Mouse (Mus musculus) Muller cell, postnatal 12 days (primary cell): ENCODE data around the gene Slc2a4.
"Not testable (repeated sequence)": the region's sequence is repeated elsewhere in the genome, so short reads cannot be mapped to it uniquely, and the experiment has no call there.

Experiments used
- DNase-seq: peaks from one replicate; pipeline ENCODE4 v3.0.0-alpha.2; 2015; ENCODE audit errors: inconsistent ontology term

The Slc2a4 gene

DNA sequence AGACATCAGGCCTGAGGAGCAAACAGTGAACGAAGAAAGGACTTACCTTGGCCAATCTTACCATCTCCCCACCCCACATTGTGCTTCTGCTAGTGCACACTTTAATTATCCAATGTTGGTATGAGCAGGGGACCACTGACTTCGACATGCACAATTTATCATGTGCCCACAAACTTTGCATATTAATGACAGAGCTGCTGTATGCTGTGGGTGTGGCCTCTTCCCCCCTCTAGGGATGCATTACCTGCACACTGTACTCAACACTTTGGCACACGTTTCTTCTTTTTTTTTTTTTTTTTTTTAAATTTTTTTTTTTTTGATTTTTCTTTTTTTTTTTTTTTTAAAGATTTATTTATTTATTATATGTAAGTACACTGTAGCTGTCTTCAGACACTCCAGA, 22.8 kb upstream of the Slc2a4 start:
- DNase-seq = no peak

DNA sequence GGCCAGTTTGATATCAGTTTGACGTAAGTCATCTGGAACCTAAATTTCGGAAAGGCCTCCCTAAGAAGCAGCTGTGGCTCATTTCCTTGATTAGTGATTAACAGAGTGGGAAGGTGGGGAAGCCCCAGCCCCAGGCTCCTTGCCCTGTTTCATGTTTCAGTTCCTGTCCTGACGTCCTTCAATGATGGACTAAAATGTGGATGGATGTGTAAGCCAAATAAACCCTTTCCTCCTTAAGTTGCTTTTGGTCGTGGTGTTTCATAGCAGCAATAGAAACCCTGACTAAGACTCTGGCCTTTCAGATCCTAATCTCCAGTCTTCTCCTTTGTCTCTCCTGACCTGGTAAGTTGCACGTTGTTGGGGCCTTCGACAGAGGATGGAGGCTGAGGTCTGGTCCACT, 22.2 kb upstream of the Slc2a4 start:
- no peak for DNase-seq

DNA sequence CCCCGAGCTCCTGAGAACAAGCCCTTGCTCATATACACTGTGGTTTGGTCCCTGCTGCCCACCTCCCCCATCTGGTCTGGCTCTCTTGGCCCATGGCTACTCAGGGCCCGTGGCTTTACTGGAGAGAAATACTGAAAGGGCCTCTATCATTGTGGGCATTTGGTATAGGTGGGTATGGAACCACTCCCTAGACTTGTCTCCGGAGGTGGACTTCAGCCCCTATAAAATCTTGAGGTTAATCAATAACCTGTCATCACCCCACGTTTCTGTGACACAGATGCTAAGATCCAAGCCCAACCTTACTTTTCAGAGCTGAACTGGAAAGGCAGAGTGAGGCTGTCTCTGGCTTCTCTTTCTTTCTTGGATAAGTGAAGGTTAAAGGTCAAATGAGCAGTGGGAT, 20.8 kb upstream of the Slc2a4 start:
- no peak for DNase-seq

DNA sequence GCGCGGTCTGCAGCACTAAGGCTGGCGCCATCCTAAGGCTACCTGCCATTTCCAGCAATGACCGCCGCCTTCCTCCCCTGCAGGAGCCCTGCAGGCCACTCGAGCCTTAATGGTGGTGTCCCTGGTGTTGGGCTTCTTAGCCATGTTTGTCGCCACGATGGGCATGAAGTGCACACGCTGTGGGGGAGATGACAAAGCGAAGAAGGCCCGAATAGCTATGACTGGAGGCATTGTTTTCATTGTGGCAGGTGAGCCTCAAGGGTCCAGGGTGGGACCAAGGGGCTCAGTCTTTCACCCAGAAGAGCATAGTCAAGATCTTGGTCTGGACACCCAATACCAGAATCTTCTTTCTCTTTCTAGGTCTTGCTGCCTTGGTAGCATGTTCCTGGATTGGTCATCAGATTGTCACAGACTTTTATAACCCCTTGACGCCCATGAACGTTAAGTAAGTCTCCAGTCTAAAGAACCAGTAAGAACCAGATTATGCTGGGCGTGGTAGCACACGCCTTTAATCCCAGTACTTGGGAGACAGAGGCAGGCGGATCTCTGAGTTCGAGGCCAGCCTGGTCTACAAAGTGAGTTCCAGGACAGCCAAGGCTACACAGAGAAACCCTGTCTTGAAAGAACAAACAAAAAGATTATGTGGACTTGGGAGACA, 19.0 kb upstream of the Slc2a4 start:
- DNase-seq = no peak

DNA sequence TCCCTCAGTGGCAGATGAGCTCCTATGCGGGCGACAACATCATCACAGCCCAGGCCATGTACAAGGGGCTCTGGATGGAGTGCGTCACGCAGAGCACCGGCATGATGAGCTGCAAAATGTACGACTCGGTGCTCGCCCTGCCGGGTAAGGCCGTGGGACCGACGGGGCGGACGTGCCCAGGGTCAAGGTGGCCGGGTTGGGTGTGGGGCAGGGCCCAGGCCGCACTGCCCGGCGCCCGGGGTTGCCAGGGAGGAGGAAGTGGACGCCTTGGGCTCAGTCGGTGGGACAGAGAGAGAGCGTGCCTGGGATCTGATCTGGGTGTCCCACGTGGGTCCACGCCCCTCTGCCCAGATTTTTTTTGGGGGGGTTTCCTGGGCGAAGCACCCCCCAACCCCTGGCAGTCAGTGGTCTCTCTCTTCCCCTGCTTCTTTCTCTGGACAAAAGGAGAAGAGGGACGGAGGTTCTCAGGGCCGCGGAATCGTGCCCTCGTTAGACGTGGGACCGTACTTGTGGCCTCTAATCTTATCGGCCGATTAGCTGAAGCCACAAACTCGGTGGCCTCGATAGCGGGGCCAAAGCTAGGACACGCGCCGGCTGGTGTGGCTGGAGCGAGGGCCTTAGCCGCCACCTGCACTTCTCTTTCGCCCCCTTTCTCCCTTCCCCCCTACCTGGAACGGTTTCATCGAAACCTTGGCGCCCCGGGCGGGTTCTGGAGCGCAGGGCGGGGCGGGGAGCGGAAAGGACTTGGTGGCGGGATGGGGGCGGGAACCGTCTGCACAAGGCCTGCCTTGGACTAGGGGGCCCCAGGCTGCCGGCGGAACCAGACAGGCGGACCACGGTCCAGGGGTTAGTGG, 18.2 kb upstream of the Slc2a4 start:
- DNase-seq = peak; percentile 36

DNA sequence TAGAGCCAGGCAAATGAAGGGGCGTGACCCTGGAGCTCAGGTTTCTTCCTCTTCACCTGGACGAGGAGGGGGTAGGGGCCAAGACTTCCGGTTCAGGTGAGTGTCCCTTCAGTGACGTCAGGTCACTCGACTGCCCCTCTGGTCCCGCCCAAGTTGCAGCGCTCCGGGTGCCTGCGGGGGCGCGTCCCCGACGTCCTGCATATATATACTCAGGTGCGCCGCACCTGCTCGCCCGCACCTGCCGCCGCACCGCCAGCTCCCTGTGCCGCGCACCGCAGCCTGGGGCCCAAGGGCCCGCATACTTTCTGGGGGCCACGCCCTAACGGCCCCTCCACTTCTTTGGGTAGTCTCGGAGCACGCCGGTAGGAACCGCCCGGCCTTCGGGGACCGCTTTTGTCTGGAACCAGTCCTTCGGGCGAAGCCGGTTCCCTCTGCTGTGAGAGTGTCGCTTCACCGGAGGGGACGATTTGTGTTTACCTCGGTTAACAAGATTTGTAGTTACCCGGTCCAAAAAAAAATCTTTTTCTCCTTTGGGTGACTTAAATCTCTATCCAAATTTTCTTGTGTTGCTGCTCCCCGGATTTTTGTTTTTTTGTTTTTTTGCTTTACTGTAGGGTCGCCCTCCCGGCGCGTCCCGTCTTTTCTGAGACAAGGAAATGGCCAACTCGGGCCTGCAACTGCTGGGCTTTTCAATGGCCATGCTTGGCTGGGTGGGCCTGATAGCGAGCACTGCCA, 17.4 kb upstream of the Slc2a4 start:
- no peak for DNase-seq

DNA sequence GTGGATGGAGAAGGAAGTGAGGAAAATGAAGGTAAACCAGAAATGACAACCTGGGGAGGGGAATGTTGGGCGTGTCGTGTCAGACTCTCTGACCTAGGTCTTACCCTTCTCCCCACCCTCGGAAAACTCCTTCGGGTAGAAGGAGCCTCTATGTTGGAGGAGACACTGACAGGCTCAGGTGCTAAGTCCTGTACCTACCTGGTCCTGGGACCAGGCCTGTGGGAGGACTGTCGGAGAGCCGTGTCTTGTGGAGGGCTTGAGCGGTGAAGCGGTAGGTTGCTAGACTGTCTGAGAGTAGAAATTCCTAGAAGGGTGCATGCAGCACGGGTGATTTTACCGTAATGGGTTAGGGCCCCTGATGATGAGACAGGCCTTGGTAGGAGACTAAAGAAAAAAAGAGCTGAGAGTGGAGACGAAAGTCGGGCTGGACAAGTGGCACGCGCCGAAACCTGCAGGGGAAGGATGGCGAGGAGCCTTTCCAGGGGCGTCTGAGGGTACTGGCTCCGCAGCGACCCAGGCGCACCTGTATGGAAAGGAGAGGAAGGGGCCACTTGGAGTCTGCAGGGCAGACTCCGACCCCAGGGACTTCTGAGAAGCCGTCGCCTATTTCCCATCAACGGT, 16.8 kb upstream of the Slc2a4 start, which contains the start of gene Cldn7:
Cldn7 (plus strand) TSS at position 130 of the 621 bp plus-strand sequence.
- DNase-seq = no peak

DNA sequence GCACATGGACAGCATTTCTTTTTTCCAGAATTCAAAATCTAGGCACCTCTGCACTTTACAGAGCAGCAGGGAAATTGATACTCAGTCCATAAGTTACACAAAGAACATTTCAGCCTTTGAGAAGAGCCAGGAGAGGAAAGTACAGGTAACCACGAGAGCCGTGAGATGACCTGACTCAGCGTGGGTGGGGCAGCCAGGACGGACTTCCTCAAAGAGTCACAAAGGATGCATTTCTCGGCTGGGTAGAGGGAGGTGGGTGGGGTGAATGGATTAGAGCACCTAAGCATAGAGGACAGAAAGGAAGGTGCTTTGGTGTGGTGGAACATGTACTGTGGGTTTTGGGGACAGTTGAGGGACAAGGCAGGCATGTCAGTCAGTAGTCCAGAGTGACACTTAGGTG, 13.9 kb upstream of the Slc2a4 start:
- DNase-seq = no peak

DNA sequence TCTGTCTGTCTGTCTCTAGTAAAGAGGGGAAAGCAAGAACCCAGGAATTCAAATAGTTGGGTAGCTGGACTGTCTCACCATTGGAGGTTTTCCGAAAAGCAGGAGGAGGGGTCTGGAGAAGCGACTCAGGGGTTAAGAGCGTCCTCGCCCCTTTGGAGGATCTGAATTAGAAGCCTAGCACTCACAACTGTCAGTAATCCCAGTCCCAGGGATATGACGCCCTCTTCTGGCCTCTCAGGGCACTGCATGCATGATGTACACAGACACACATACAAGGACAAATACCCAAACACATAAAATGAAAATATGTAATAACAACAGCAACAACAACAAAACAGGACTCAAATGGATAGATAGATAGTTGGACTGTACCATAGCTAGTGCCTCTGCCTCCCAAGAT, 12.6 kb upstream of the Slc2a4 start:
- no peak for DNase-seq

DNA sequence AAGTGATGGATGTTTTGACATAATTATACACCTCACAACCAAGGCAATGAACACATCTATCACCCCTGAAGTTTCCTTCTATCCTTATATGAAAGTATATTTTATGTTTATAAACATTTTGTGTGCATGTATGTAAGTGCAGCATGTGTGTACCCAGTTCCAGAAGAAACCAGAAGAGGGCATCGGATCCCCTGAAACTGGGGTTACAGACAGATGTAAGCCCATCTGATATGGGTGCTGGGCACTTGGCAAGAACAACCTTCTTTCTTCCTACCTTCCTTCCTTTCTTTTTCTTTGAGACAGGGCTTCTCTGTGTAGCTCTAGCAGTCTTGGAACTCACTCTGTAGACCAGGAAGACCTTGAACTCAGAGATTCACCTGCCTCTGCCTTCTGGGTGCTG, 8.2 kb upstream of the Slc2a4 start:
- DNase-seq = no peak

DNA sequence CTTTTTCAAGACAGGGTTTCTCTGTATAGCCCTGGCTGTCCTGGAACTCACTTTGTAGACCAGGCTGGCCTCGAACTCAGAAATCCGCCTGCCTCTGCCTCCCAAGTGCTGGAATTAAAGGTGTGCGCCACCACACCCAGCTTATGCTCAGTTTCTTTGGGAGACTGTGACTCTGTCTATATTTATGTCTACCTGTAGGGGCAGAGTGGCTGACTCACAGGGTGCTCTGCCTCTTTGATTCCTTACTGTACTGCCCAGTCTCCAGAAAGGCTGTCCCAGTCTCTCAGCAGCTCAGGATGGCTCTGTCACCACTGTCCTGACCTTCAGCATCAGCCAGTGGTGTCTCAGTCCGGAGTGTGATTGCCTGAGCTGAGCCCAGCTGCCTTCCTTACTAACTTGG, 7.6 kb upstream of the Slc2a4 start:
- DNase-seq = not testable (repeated sequence)

DNA sequence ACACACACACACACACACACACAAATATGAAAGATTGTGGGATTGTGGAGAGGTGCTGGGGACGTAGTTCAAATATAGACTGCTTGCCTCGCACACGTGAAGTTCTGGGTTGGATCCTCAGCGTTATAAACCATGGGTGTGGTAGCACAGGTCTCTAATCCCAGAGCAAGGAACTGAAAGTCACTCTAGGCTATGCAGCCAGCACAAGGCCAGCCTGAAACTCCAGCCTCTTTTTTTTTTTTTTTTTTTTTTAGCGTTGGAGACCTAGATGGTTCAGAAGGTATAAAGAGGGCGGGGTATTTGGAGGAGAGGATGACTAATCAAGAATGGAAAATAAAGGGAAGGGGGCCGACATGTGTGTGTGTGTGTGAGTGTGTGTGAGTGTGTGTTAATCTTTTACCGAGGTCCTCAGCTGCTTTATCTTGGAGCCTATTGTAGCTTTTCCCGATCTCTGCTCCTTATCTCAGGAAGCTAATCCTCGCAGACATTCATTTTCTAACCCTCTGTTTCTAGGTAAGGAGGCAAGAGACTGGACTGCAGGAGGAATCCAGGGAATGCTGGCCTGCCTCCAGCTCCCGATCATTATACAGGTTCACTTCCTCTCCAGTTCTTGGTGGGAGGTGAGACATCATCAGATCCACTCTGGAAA, 5.4 kb upstream of the Slc2a4 start:
- DNase-seq = no peak

DNA sequence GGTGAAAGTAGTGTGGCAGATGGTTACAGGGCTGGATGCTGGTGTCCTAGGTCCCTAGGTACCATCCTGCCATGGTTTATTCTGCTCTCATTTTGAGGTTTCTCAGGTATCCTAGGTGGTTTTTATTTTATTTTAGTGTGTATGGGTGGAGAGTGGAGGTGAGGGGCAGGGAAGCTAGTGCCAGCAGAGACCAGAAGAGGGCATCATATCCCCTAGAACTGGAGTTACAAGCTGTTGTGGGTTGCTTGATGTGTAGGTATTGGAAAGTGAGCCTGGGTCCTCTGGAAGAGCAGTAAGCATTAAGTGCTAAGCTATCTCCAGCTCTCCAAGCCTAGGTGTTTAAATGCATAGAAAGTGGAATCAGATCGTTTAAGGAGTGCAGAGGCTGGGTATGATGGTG, 4.3 kb upstream of the Slc2a4 start:
- DNase-seq = no peak

DNA sequence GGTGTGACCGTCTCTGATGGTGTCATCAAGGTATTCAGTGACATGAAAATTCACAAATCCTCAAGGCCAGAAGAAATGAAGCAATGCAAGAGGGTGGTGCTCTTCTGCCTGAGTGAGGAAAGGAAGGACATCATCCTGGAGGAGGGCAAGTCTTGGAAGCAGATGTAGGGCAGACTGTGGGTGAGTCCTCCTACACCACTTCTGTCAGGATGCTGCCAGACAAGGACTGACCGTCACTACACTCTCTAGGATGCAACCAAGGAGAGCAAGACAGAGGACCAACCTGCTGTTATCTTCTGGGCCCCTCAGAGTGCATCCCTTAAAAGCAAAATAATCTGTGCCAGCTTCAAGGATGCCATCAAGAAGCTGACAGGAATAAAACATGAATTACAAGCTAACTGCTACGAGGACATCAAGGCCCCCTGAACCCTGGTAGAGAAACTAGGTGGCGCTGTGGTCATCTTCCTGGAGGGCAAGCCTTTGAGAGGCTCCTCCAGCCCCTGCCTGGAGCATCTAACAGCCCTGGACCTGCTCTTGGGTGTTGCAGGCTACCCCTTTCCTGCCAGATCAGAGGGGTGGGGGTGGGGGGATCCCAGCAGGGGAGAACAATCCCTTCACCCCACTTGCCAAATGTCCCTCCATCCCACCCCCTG, 2.9 kb upstream of the Slc2a4 start:
- DNase-seq = no peak

DNA sequence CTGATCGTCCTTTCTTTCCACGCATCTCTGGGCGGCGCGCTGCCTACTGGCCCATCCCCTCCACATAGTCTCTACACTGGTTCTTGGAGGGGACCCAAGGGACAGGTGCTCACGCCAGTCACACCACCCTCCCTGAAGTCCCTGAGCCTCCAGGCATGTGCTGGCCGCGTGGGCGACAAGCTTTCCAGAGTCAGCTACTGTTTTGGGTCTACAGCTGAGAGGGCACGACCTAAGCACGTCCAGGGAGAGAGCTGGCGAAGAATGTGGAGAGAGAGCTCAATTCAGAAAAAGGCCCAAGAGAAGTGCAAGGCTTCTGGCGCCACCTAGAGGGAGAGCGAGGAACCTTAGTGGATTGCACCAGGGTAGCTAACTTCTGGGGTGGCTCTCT, 769 bp upstream of the Slc2a4 start:
- peak; percentile 83 for DNase-seq

DNA sequence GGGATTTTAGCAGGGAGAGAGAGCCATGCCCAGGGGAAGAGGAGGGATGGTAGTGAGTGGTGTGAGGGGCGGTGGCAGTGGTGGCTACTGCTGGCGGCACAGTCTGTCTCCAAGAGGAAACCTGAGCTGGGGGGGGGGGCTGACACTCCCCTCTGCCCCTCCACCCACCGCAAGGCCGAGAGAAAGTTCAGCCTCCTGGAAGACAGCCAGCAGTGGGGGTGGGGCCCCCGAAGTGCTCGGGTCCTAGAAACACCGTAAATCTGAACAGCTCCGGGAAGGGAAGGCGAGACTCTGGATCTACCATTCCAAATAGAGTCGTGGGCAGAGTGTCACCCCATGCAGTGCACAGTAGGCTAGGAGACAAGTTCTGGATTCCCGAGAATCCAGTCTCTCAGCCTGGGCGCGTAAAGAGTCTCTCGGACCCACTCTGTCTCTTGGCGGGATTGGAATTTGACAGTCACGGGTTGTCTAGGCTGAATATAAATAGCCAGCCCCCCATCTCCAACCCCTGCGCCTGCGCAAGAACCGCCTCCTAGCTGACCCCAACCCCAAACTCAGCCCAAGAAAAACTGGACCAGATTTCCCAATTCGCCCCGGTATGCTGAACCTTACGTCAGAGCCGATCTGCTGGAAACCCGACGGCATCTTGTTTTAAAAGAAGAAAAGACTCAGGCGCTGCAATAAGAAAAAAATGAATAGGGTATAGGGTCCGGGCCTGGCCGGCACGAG, 487 bp downstream of the Slc2a4 start:
- no peak for DNase-seq

DNA sequence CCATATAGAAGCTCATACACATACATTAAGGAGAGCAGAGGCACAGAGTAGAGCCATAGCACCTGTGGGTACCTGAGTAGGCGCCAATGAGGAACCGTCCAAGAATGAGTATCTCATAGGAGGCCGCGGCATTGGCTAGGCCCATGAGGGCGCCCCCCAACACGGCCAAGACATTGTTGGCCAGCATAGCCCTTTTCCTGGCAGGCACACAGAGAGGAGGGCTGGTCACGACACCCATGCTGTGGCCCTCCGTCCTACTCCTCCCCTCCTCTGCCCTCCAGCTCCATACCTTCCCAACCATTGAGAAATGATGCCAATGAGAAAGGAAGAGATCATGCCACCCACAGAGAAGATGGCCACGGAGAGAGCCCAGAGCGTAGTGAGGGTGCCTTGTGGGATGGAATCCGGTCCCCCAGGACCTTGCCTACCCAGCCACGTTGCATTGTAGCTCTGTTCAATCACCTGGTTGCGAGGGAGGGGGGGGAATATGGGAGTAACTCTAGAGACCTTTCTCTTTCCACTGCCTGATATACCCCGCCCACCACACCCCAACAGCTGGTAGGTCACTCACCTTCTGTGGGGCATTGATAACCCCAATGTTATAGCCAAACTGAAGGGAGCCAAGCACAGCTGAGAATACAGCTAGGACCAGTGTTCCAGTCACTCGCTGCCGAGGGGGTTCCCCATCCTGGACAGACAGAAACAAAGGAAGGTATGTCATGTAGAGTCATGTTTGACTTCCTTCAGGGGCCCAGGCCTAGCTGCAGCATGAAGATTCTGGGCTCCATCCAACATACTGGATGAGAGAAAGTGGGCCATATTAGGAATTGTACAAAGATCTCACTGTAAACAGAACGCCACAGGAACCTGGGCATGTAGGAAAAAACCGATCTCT, 1.7 kb downstream of the Slc2a4 start:
- DNase-seq = no peak

DNA sequence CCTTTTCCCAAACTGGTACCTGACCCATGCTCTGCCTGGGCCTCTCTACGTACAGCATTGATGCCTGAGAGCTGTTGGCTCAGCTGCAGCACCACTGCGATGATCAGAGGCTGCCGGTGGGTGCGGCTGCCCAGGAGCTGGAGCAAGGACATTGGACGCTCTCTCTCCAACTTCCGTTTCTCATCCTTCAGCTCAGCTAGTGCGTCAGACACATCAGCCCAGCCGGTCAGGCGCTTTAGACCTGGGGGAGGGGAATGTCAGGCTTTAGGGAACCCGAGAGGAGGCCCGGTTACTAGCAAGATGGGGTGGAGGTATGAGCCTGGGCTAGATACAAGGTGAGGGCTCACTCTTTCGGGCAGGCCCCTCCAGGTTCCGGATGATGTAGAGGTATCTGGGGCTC, 2.8 kb downstream of the Slc2a4 start:
- no peak for DNase-seq

DNA sequence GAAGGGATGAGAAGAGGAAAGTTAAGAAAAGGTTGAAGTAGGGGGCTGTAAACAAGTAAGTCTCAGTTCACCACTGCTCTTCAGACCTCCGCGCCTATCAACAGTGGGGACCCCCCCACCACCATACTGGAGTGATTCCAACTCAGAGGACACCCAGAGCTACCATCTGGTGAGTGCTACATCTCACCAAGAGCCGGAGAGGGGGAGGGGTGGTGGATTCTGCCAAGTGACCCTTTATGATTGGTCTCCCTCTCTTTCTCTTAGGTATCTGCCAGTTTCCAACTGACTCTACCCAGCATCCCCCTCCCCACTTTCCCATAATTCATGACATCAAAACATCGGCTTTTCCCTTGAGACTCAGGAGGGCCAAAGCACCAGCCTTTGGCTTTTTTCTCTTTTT, 7.0 kb downstream of the Slc2a4 start:
- no peak for DNase-seq
